Mouse (Mus musculus) kidney, adult 11 months (tissue): ENCODE results near the gene Sema3f.

ENCODE experiments used
- DNase-seq: peaks from one replicate; pipeline ENCODE4 v3.0.0; 2022

Gene Sema3f

GRCm38 (mm10) chr9:107631861-107632260, 78.4 kb downstream of the Sema3f start:
- DNase-seq = no peak
